Mouse (Mus musculus) myocyte (in vitro differentiated cells): ENCODE measurements around the gene Nde1.

Experiments
- CEBPB ChIP-seq: IDR thresholded peaks from 2 replicates; pipeline ENCODE4 v1.6.1; 2011; ENCODE audit warnings: mild to moderate bottlenecking, moderate library complexity; ENCODE audit not compliant: poor library complexity, insufficient read depth, severe bottlenecking
- E2F4 ChIP-seq: IDR thresholded peaks from one replicate; pipeline ENCODE4 v1.6.1; 2011; ENCODE audit warnings: mild to moderate bottlenecking, control low read depth, moderate library complexity; ENCODE audit not compliant: insufficient read depth
- MYOD1 ChIP-seq, 3 experiments: IDR thresholded peaks; one replicate each; pipeline ENCODE4 v1.6.1; 2011; ENCODE audit warnings: control low read depth in 2 of 3, low read depth in 2 of 3, mild to moderate bottlenecking in 2 of 3, moderate library complexity in 1 of 3; ENCODE audit not compliant: insufficient read length in 2 of 3, control insufficient read depth in 1 of 3
- MYOG ChIP-seq, 3 experiments: IDR thresholded peaks; one replicate each; pipeline ENCODE4 v1.6.1; 2011; ENCODE audit warnings: control low read depth in 2 of 3, low read depth in 2 of 3, mild to moderate bottlenecking in 2 of 3; ENCODE audit not compliant: insufficient read length in 2 of 3, control insufficient read depth in 1 of 3, insufficient read depth in 1 of 3
- POLR2A ChIP-seq: IDR thresholded peaks from one replicate; pipeline ENCODE4 v1.6.1; 2011; ENCODE audit warnings: low read depth, mild to moderate bottlenecking, control low read depth, moderate library complexity; ENCODE audit not compliant: insufficient read length
- SRF ChIP-seq: IDR thresholded peaks from one replicate; pipeline ENCODE4 v1.6.1; 2011; ENCODE audit warnings: low read depth; ENCODE audit not compliant: control insufficient read depth, insufficient read length
- USF1 ChIP-seq: IDR thresholded peaks from one replicate; pipeline ENCODE4 v1.6.1; 2011; ENCODE audit warnings: low read depth, mild to moderate bottlenecking, control low read depth, moderate library complexity

DNA sequence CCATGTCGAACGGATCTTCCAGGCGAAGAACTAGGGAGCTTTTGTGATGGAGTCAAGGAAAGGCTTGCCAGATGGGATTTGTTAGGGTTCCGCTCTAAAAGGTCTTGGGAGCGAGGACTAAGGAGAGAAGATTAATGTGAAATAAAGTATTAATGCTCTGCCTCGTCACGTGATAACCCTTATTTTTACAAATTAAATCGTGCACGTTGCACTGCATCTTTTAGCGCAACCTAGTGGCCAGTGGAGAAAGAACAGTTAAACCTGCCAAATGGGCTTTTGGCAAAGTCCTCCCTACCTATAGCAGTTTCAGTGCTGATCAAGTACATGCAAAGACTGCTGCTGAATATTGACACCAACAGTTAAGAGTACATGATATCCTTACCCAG, 3.3 kb upstream of the Nde1 start:
- TF ChIP-seq POLR2A (no peak), USF1 (peak; percentile 91), CEBPB (no peak), SRF (no peak), E2F4 (no peak), MYOD1 (IDR thresholded peaks at IDR 0.05; ENCODE audit: control insufficient read depth in 1 of 3, insufficient read length in 2 of 3, low read depth in 2 of 3) (no peak), MYOG (IDR thresholded peaks at IDR 0.05; ENCODE audit: control insufficient read depth in 1 of 3, insufficient read depth in 1 of 3, insufficient read length in 2 of 3, low read depth in 2 of 3) (no peak)
